Mouse (Mus musculus): Measurements from ENCODE around the gene Sec1. TPM values are rescaled to one million over a fixed set of nuclear protein-coding genes. Genes with fewer than 3 reads are reported as not detected.

Sec1 gene
- polyA plus RNA-seq, 1 experiment from 2014 or later = not detected

GRCm38 (mm10) chr7:45639561-45640027, 54.6 kb downstream of the Sec1 start, which contains the start of gene Mamstr:
Mamstr (plus strand) TSS chr7:45639977.
- WGBS (ENCODE audit: missing documents) = 95% methylated on average over 16 of the region's 19 CpGs
- Histone ChIP-seq H3K27ac (no peak within 1 kb of the TSS), H3K36me3 (ENCODE audit: inconsistent target) (no peaks in the 10 kb centered on the region), H3K4me3 (ENCODE audit: inconsistent target) (no peak within 1 kb of the TSS), H3K79me2 (ENCODE audit: inconsistent target) (no peaks in the 10 kb centered on the region)

GRCm38 (mm10) chr7:45638623-45639401, 55.4 kb downstream of the Sec1 start:
- Histone ChIP-seq H3K36me3 (ENCODE audit: inconsistent target) (no peaks in the 10 kb centered on the region), H3K4me3 (ENCODE audit: inconsistent target) (no peak overlapping the region), H3K79me2 (ENCODE audit: inconsistent target) (no peaks in the 10 kb centered on the region), H3K27ac (no peak overlapping the region)
- WGBS (ENCODE audit: missing documents) = 92% methylated on average over 29 of the region's 29 CpGs

GRCm38 (mm10) chr7:45637710-45638109, 56.5 kb downstream of the Sec1 start:
- H3K27ac ChIP-seq = no peak overlapping the region
- no peak overlapping the region for H3K4me3 ChIP-seq (ENCODE audit: inconsistent target)
- no peaks in the 10 kb centered on the region for H3K79me2 ChIP-seq (ENCODE audit: inconsistent target)
- WGBS (ENCODE audit: missing documents) = 83% methylated on average over 6 of the region's 6 CpGs
- H3K36me3 ChIP-seq (ENCODE audit: inconsistent target) = no peaks in the 10 kb centered on the region

DNA sequence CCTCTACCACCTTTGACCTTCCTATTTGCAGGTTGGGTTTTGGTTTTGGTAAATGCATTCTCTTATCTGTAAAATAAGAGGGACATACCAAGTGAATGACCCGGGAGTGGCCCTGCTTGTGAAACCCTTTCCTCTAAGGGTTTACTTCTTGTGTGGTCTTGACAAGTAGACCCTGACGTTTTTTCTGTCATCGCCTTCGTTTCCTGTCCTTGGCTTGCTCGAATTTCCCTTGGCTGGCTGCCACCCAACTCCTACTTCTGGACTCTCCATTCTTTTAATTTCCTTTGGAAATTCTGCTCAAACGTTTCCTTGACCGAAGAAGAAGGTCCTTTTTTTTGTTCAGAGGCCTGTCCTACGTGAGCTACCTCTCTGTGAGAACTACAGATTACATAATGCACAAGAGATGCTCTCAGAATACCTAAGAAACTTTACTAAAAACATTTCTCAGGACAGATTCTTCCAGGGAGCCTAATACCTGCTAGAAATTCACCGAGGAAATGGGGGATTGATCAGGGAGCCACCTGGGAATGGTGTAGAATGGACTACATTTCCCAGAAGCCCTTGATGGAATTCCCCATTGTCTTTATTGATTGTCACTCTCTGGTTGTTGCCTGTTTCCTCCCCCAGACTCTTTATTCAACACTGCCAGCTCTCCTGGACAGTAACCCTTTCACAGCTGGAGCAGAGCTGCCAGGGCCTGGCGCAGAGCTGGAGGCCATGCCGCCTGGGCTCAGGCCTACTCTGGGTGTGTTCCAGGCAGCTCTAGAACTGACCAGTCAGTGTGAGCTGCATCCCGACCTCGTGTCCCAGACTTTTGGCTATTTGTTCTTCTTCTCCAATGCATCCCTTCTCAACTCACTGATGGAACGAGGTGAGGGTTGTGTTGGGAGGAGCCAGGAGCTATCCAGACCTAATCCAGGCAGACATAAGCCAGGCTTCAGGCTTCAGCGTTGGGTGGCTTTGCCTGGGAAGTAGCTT, 58.2 kb downstream of the Sec1 start:
- WGBS (ENCODE audit: missing documents) = 62% methylated on average over 15 of the region's 15 CpGs
- Histone ChIP-seq H3K27ac (peak overlapping the region; percentile 49), H3K79me2 (ENCODE audit: inconsistent target) (no peaks in the 10 kb centered on the region), H3K4me3 (ENCODE audit: inconsistent target) (no peak overlapping the region), H3K36me3 (ENCODE audit: inconsistent target) (no peaks in the 10 kb centered on the region)

DNA sequence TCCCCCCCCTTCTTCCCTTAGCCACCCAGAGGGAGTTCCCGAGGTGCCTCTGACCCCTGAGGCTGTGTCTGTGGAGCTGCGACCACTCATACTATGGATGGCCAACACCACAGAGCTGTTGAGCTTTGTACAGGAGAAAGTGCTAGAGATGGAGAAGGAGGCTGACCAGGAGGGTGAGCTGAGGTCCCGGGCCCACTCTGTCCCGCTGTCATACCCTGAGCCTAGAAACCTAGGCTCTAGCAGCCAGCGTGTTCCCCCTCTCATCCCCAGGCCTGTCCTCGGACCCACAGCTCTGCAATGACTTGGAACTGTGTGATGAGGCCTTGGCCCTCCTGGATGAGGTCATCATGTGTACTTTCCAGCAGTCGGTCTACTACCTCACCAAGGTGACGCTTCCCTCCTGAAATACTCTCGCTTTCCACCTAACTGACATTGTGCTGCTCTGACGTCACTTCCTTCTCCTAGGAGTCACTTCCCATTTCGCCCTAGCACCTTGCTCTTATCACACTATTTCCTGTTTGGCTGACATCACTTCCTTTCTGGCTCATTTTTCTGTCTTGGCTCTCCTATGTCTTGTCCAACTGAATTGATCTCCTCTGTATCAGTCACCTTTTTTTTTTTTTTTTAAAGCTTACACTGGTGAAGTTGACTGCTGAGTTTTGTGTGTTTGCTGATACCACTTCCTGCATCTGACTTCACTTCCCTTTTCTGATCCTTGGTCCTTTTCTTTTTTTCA, 59.1 kb downstream of the Sec1 start:
- Histone ChIP-seq H3K36me3 (ENCODE audit: inconsistent target) (no peaks in the 10 kb centered on the region), H3K79me2 (ENCODE audit: inconsistent target) (no peaks in the 10 kb centered on the region), H3K4me3 (ENCODE audit: inconsistent target) (no peak overlapping the region), H3K27ac (peak overlapping the region; percentile 49)
- 48% methylated on average over 11 of the region's 11 CpGs for WGBS (ENCODE audit: missing documents)

- H3K4me3 ChIP-seq (ENCODE audit: inconsistent target) = no peak overlapping the region
- H3K79me2 ChIP-seq (ENCODE audit: inconsistent target) = no peaks in the 10 kb centered on the region
- no peaks in the 10 kb centered on the region for H3K36me3 ChIP-seq (ENCODE audit: inconsistent target)
- H3K27ac ChIP-seq = no peak overlapping the region
- 74% methylated on average over 35 of the region's 35 CpGs for WGBS (ENCODE audit: missing documents)
These were observed 61.7 kb downstream of the Sec1 start for GRCm38 (mm10) chr7:45632499-45632898.

- 95% methylated on average over 20 of the region's 23 CpGs for WGBS (ENCODE audit: missing documents)
- Histone ChIP-seq H3K4me3 (ENCODE audit: inconsistent target) (no peak overlapping the region), H3K79me2 (ENCODE audit: inconsistent target) (no peaks in the 10 kb centered on the region), H3K27ac (no peak overlapping the region), H3K36me3 (ENCODE audit: inconsistent target) (no peaks in the 10 kb centered on the region)
These were observed 63.9 kb downstream of the Sec1 start for GRCm38 (mm10) chr7:45630064-45630907.

GRCm38 (mm10) chr7:45628364-45629294, 65.6 kb downstream of the Sec1 start:
- 2% methylated on average over 95 of the region's 105 CpGs for WGBS (ENCODE audit: missing documents)
- H3K79me2 ChIP-seq (ENCODE audit: inconsistent target) = no peaks in the 10 kb centered on the region
- H3K36me3 ChIP-seq (ENCODE audit: inconsistent target) = no peaks in the 10 kb centered on the region
- H3K4me3 ChIP-seq (ENCODE audit: inconsistent target) = no peak overlapping the region
- H3K27ac ChIP-seq = no peak overlapping the region

Other genes starting within 250 kb of the Sec1 start
- gene Ftl1, start 234.5 kb downstream of the Sec1 start, polyA plus RNA-seq (2018) = 15,351 to 37,573 TPM (median 32,957 TPM) in 3 replicates
- gene Bax, start 227.5 kb downstream of the Sec1 start, polyA plus RNA-seq (2018) = 72.6 to 246 TPM (median 245 TPM) in 3 replicates
- not detected in 3 replicates for gene Tulp2, start 212.5 kb downstream of the Sec1 start, polyA plus RNA-seq (2018)
- not detected in 3 replicates for gene Gm45808, start 207.6 kb downstream of the Sec1 start, polyA plus RNA-seq (2018)
- gene Dhdh, start 205.6 kb downstream of the Sec1 start, polyA plus RNA-seq (2018) = 12.5 to 24.6 TPM (median 12.8 TPM) in 3 replicates
- gene Nucb1, start 184.0 kb downstream of the Sec1 start, polyA plus RNA-seq (2018) = 298 to 734 TPM (median 400 TPM) in 3 replicates
- 21.4 to 32.3 TPM (median 27.6 TPM) in 3 replicates for gene Ppp1r15a, start 168.1 kb downstream of the Sec1 start, polyA plus RNA-seq (2018)
- 0.04 to 1.5 TPM (median 0.68 TPM) in 3 replicates for gene Plekha4, start 168.1 kb downstream of the Sec1 start, polyA plus RNA-seq (2018)
- 0.78 to 5.8 TPM (median 1.3 TPM) in 3 replicates for gene Hsd17b14, start 139.5 kb downstream of the Sec1 start, polyA plus RNA-seq (2018)
- 31.4 to 52.8 TPM (median 38.5 TPM) in 3 replicates for gene Bcat2, start 124.2 kb downstream of the Sec1 start, polyA plus RNA-seq (2018)
- not detected in 3 replicates for gene Fgf21, start 78.9 kb downstream of the Sec1 start, polyA plus RNA-seq (2018)
- not detected in 3 replicates for gene Fut1, start 77.1 kb downstream of the Sec1 start, polyA plus RNA-seq (2018)
- gene Izumo1, start 72.6 kb downstream of the Sec1 start, polyA plus RNA-seq (2018) = not detected in 3 replicates
- gene Rasip1, start 66.9 kb downstream of the Sec1 start, polyA plus RNA-seq (2018) = 0.04 to 0.08 TPM (median 0.07 TPM) in 3 replicates
- not detected in 3 replicates for gene Mamstr, start 54.4 kb downstream of the Sec1 start, polyA plus RNA-seq (2018)
- not detected in 3 replicates for gene Fut2, start 28.0 kb downstream of the Sec1 start, polyA plus RNA-seq (2018)
- not detected in 3 replicates for gene Ntn5, start 10.4 kb downstream of the Sec1 start, polyA plus RNA-seq (2018)
- gene Car11, start 5.4 kb upstream of the Sec1 start, polyA plus RNA-seq (2018) = 0.56 TPM in 1 of 3 replicates, not detected in the others
- gene Dbp, start 10.7 kb upstream of the Sec1 start, polyA plus RNA-seq (2018) = 11.3 to 58.2 TPM (median 52.9 TPM) in 3 replicates
- gene Rpl18, start 21.1 kb upstream of the Sec1 start, polyA plus RNA-seq (2018) = 290 to 1,003 TPM (median 791 TPM) in 3 replicates
- gene Sphk2, start 23.6 kb upstream of the Sec1 start, polyA plus RNA-seq (2018) = 47.1 to 55.5 TPM (median 51.5 TPM) in 3 replicates
- gene Fam83e, start 26.8 kb upstream of the Sec1 start, polyA plus RNA-seq (2018) = not detected in 3 replicates
- gene Spaca4, start 31.4 kb upstream of the Sec1 start, polyA plus RNA-seq (2018) = not detected in 3 replicates
- 0.04 to 0.06 TPM in 2 of 3 replicates, not detected in the other for gene Lmtk3, start 89.3 kb upstream of the Sec1 start, polyA plus RNA-seq (2018)
- gene Sult2b1, start 90.3 kb upstream of the Sec1 start, polyA plus RNA-seq (2018) = 0.55 to 1.1 TPM (median 0.56 TPM) in 3 replicates
- gene Cyth2, start 120.2 kb upstream of the Sec1 start, polyA plus RNA-seq (2018) = 42.8 to 66.2 TPM (median 50.0 TPM) in 3 replicates
- not detected in 3 replicates for gene Kcnj14, start 130.4 kb upstream of the Sec1 start, polyA plus RNA-seq (2018)
- 4.9 to 28.9 TPM (median 5.3 TPM) in 3 replicates for gene Grwd1, start 136.5 kb upstream of the Sec1 start, polyA plus RNA-seq (2018)
- 103 to 141 TPM (median 125 TPM) in 3 replicates for gene Kdelr1, start 178.4 kb upstream of the Sec1 start, polyA plus RNA-seq (2018)
- gene Grin2d, start 184.0 kb upstream of the Sec1 start, polyA plus RNA-seq (2018) = 0.11 to 0.12 TPM in 2 of 3 replicates, not detected in the other
- gene Syngr4, start 202.3 kb upstream of the Sec1 start, polyA plus RNA-seq (2018) = not detected in 3 replicates
- gene Tmem143, start 202.5 kb upstream of the Sec1 start, polyA plus RNA-seq (2018) = 11.6 to 13.1 TPM (median 12.8 TPM) in 3 replicates
- gene Emp3, start 227.0 kb upstream of the Sec1 start, polyA plus RNA-seq (2018) = 271 to 666 TPM (median 552 TPM) in 3 replicates
- 0.65 to 1.0 TPM (median 1.0 TPM) in 3 replicates for gene Ccdc114, start 229.7 kb upstream of the Sec1 start, polyA plus RNA-seq (2018)

Data from macrophage (primary cell).